Mouse (Mus musculus) liver, adult 2 months (tissue): Measurements from ENCODE around the gene Gm49342. TPM values are rescaled to one million over a fixed set of nuclear protein-coding genes. Genes with fewer than 3 reads are reported as not detected.

ENCODE experiments used
- DNase-seq: peaks from one replicate; pipeline ENCODE4 v3.0.0-alpha.2; 2011; ENCODE audit warnings: low read depth, low spot score; ENCODE audit errors: extremely low read depth
- H3K27ac ChIP-seq: fragments of 200-500 bp; replicated peaks from 2 replicates; pipeline ENCODE4 v1.5.1; 2012; ENCODE audit warnings: low read depth, mild to moderate bottlenecking, control low read depth, inconsistent platforms, low read length; ENCODE audit not compliant: insufficient read depth
- H3K27me3 ChIP-seq: fragments of 200-500 bp; 2 replicates; pipeline ENCODE4 v1.6.1; 2012; ENCODE audit warnings: mild to moderate bottlenecking, moderate library complexity, low read length, inconsistent platforms; ENCODE audit not compliant: control insufficient read depth, insufficient read depth
- H3K36me3 ChIP-seq: fragments of 200-500 bp; 2 replicates; pipeline ENCODE4 v1.6.1; 2012; ENCODE audit warnings: low read length, inconsistent platforms; ENCODE audit not compliant: control insufficient read depth, insufficient read depth
- H3K4me1 ChIP-seq: fragments of 200-500 bp; 2 replicates; pipeline ENCODE4 v1.6.1; 2011; ENCODE audit warnings: low read length; ENCODE audit not compliant: control insufficient read depth, insufficient read depth
- H3K4me3 ChIP-seq: fragments of 200-500 bp; 2 replicates; pipeline ENCODE4 v1.5.1; 2011; ENCODE audit warnings: low read depth, mild to moderate bottlenecking, control low read depth, low read length, moderate library complexity; ENCODE audit not compliant: insufficient read depth
- H3K79me2 ChIP-seq: fragments of 200-500 bp; 2 replicates; pipeline ENCODE4 v1.6.1; 2012; ENCODE audit warnings: inconsistent platforms, mild to moderate bottlenecking, low read length, moderate library complexity; ENCODE audit not compliant: control insufficient read depth, insufficient read depth
- H3K9ac ChIP-seq: fragments of 200-500 bp; 2 replicates; pipeline ENCODE4 v1.6.1; 2012; ENCODE audit warnings: low read depth, mild to moderate bottlenecking, control low read depth, inconsistent platforms, low read length
- CTCF ChIP-seq: fragments of 200-500 bp; IDR thresholded peaks from 2 replicates; pipeline ENCODE4 v1.5.1; 2011; ENCODE audit warnings: low read depth, low read length, control low read depth
- POLR2A ChIP-seq: fragments of 200-500 bp; IDR thresholded peaks from 2 replicates; pipeline ENCODE4 v1.6.1; 2011; ENCODE audit warnings: low read length, control low read depth; ENCODE audit not compliant: insufficient read depth; ENCODE audit errors: extremely low read depth
- WGBS: fragments of 180-500 bp; shearing (Covaris S2); methylation state at CpG from one replicate; pipeline ENCODE4 v1.1.7; 2018; 5-methylcytosine and 5-hydroxymethylcytosine counted together
- polyA plus RNA-seq: library from polyadenylated mRNA; depleted of rRNA; stranded (reverse); fragments of >200 nt; gene quantifications from 2 replicates; pipeline ENCODE4 v1.2.3, GENCODE M21; 2012
- total RNA-seq: library from RNA; depleted of rRNA; stranded (reverse); fragments of >200 nt; gene quantifications from 2 replicates; pipeline ENCODE4 v1.2.3, GENCODE M21; 2014

Gene Gm49342
- total and polyA plus RNA-seq, 2 experiments, result 45.7 to 94.7 TPM

DNA sequence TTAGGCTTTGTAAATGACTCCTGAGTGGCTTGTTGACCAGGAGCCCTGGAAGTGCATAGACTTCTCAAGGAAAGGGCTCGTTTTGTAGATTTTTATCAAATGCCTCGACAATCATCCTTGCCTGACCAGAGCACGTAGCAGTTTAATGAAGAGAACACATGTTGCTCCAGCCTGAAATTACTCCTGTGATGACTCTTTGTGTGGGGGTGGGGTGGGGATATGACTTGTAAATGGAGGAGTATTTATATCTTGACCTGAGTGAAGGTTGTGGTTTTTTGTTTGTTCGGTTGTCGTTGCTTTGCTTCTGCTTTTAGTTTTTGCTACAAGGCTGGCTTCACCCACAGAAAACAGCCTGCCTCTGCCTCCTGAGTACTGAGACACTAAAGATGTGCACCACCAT lies 37.5 kb downstream of the Gm49342 start:
- TF ChIP-seq CTCF, result no peak
- TF ChIP-seq POLR2A, result no peak
- no peaks in the 10 kb centered on the region for H3K27me3 ChIP-seq
- no peak overlapping the region for H3K9ac ChIP-seq
- WGBS, result 68% methylated on average over 5 of the region's 5 CpGs
- no peaks in the 10 kb centered on the region for H3K36me3 ChIP-seq
- no peaks in the 10 kb centered on the region for H3K79me2 ChIP-seq
- DNase-seq, result no peak
- H3K4me3 ChIP-seq, result no peak overlapping the region
- H3K4me1 ChIP-seq, result no peaks in the 10 kb centered on the region
- no peak overlapping the region for H3K27ac ChIP-seq

GRCm38 (mm10) chr14:50987668-50988067 lies 43.4 kb downstream of the Gm49342 start:
- 83% methylated on average over 2 of the region's 2 CpGs for WGBS
- TF ChIP-seq POLR2A (no peak), CTCF (no peak)
- no peak overlapping the region for H3K4me3 ChIP-seq
- H3K79me2 ChIP-seq, result no peaks in the 10 kb centered on the region
- H3K9ac ChIP-seq, result no peak overlapping the region
- H3K36me3 ChIP-seq, result no peaks in the 10 kb centered on the region
- H3K27me3 ChIP-seq, result no peaks in the 10 kb centered on the region
- H3K27ac ChIP-seq, result peak overlapping the region; percentile 79; the same call in 1 of the 2 replicates
- H3K4me1 ChIP-seq, result peaks cover 1% of the 10 kb centered on the region; the same call in 1 of the 2 replicates
- peak; percentile 37 for DNase-seq

DNA sequence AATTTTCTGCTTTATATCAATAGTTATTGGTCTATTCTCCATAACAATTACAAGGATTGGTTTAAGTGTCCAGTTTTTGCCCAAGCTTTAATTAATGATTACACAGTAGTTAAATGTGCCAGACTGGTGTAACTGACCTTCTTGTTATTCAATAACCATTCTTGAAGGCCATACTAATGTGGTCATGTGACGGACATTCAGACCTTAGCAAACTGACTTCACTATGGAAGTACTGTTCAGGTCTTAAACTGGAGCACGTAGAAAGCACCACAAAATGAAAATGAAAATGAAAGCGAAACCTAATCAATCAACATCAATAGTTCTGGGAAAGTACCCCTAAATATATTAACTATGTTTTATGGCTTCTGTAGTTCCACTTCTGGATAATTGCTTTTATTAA lies 46.7 kb downstream of the Gm49342 start:
- H3K4me3 ChIP-seq, result no peak overlapping the region
- TF ChIP-seq POLR2A (no peak), CTCF (no peak)

GRCm38 (mm10) chr14:50997088-50997487 lies 52.8 kb downstream of the Gm49342 start:
- H3K27me3 ChIP-seq, result no peaks in the 10 kb centered on the region
- TF ChIP-seq POLR2A, result no peak
- no peak for TF ChIP-seq CTCF
- H3K36me3 ChIP-seq, result no peaks in the 10 kb centered on the region
- no peak overlapping the region for H3K27ac ChIP-seq
- DNase-seq, result peak; percentile 30
- peaks cover 6% of the 10 kb centered on the region; the same call in 1 of the 2 replicates for H3K4me1 ChIP-seq
- H3K79me2 ChIP-seq, result no peaks in the 10 kb centered on the region
- 77% methylated on average over 3 of the region's 3 CpGs for WGBS
- no peak overlapping the region for H3K9ac ChIP-seq
- H3K4me3 ChIP-seq, result no peak overlapping the region

More for the DNA sequence above, 46.7 kb downstream of the Gm49342 start:
- no peaks in the 10 kb centered on the region for H3K36me3 ChIP-seq
- peaks cover 1% of the 10 kb centered on the region; the same call in 1 of the 2 replicates for H3K4me1 ChIP-seq
- H3K27ac ChIP-seq, result no peak overlapping the region
- DNase-seq, result peak; percentile 92
- 35% methylated on average over 3 of the region's 3 CpGs for WGBS
- H3K27me3 ChIP-seq, result no peaks in the 10 kb centered on the region
- H3K79me2 ChIP-seq, result no peaks in the 10 kb centered on the region
- no peak overlapping the region for H3K9ac ChIP-seq

DNA sequence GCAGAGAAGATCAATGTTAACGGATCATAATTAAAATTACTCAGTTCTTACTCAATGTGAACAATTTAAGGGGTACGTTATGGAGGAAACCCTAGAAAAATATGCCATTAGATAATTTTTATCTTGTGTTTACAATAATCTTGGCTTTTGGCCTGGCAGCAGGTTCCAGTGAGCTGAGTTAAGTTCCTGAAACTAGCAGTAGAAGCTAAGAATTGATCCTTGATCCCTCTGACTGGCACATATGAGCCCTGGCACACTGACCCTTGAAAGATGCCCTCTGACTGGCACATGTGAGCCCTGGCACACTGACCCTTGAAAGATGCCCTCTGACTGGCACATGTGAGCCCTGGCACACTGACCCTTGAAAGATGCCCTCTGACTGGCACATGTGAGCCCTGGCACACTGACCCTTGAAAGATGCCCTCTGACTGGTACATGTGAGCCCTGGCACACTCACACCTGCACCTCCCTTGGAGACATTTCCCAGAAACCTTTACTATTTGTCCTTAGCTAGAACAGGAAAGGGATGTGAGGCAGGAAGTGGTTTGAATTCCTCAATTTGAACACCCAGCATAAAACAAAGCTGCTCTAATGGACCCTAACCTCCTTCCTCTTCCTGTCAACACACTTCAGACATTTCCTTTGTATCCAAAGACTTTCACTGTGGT lies 53.8 kb downstream of the Gm49342 start:
- Histone ChIP-seq H3K79me2 (no peaks in the 10 kb centered on the region), H3K9ac (no peak overlapping the region), H3K27me3 (no peaks in the 10 kb centered on the region), H3K4me3 (no peak overlapping the region), H3K27ac (peak overlapping the region; percentile 58), H3K36me3 (no peaks in the 10 kb centered on the region), H3K4me1 (peaks cover 6% of the 10 kb centered on the region; the same call in 1 of the 2 replicates)
- DNase-seq, result peak; percentile 92
- WGBS, result 18% methylated on average over 2 of the region's 2 CpGs
- TF ChIP-seq POLR2A, result no peak
- no peak for TF ChIP-seq CTCF

GRCm38 (mm10) chr14:51007152-51007801 lies 63.0 kb downstream of the Gm49342 start, which contains the start of gene Rnase10:
TSS of gene Rnase10 (plus strand) at chr14:51007751.
- H3K27ac ChIP-seq, result peak within 1 kb of the TSS; percentile 96
- no peak for TF ChIP-seq CTCF
- TF ChIP-seq POLR2A, result no peak
- no peak within 1 kb of the TSS for H3K4me3 ChIP-seq
- no peaks in the 10 kb centered on the region for H3K36me3 ChIP-seq
- DNase-seq, result no peak
- WGBS, result 83% methylated on average over 8 of the region's 8 CpGs
- H3K9ac ChIP-seq, result peak within 1 kb of the TSS; percentile 55
- no peaks in the 10 kb centered on the region for H3K27me3 ChIP-seq
- H3K79me2 ChIP-seq, result no peaks in the 10 kb centered on the region
- H3K4me1 ChIP-seq, result peaks cover 19% of the 10 kb centered on the region
